Mouse (Mus musculus): Measurements from ENCODE around the gene BC028528. TPM values are rescaled to one million over a fixed set of nuclear protein-coding genes. Genes with fewer than 3 reads are reported as not detected.

Gene BC028528
- polyA plus RNA-seq (2012; ENCODE audit: low replicate concordance) = 0.88 TPM in 1 of 2 replicates, not detected in the other

DNA sequence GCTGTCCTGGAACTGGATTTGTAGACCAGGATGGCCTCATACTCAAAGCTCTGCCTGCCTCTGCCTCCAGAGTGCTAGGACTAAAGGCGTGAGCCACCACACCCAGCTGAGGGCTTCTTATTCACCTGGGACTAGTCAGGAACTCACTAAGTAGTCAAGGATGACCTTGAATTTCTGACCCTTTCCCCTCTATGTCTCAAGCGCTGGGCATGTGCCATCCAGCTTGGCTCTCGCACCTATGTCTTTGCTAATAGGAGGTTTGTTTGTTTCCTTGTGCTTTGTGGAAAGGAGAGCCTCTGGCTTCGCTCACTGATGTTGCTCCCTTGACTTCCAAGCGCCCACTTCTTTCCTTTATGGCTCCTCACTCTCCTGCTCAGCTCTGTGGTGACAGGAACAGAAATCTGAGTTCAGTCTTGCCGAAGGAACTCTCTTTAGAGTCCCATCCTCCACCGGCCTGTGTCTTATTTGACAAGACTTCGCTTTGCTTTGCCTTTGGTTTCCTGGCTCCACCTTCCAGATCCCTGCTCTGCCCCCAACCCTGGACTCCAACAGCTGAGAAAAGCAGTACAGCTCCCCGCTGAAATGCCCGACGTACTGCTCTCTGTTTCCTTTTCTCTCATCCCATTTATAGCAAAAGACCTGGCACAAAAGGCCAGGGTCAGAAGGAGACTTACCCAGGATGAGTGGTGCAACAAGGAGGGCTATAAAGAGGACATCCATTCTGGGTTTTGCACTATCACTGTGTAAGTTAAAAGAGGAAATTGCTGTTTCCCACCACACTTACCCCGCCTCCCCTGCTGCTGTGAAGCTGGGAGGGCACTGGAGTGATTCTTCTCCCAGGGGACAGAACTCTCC lies at the start of gene BC028528:
Gene BC028528 (minus strand): TSS at position 795 of the 855 bp plus-strand sequence.

DNA sequence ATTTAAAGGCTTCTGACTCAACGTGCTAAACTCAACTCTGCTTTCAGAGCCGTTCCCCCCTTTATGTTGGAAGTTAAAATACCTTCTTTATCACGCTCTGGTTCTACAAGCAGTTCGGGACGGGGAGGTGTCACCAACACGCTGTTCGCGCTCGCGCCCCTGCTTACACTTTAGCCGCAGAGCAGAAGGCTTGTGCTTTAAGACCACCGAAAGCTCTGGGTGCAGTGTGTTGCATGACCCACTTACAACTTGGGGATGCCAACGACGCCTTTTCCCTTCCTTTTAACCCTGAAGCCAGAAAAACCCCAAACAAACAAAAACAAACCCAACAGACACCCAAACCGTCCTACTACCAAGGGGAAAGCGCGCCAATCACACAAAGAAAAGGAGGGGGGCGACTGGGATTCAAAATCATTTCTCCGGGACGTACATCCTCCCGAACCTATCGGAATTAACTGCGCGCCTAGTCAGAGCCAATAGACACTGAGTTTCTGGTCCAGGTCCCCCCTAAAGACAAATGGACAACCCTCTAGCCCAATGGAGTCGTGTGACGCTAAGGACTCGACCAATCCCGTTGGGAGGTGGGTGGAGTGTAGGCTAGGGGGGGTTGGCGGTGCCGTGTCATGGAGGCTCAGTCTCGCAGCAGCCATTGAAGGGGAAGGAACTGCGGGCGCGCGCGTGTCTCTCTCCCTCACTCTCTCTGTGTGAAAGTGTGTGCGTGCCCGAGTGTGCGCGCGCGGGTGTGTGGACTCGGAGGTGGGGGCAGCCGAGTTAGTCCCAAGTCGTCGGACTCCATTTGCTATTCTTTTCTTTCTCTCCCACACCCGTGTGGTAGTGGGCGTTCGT lies 37.1 kb upstream of the BC028528 start, which contains the start of gene Anp32e:
Gene Anp32e (plus strand): TSS at position 589 of the 846 bp plus-strand sequence.

DNA sequence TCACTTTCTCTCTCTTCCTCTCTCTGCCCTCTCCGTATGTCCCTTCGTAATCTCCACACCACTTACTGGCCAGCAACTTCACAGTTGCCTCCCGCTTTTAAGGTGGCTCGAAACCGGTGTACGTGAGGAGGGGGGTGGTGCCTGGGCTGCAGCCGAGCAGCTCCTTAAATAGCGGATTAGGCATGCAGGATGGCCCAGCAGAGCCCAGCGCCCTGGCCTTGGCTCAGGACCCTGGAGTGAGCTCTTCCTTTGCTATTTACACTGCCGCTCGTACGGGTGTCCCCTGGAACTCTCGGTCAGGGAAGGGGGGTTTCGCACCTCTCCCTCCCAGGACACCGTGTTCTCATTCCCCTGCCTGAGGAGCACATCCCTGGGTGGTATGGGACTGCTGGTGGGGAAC lies 12.8 kb upstream of the BC028528 start, which contains the start of gene Car14:
Gene Car14 (minus strand): TSS at position 124 of the 400 bp plus-strand sequence.

DNA sequence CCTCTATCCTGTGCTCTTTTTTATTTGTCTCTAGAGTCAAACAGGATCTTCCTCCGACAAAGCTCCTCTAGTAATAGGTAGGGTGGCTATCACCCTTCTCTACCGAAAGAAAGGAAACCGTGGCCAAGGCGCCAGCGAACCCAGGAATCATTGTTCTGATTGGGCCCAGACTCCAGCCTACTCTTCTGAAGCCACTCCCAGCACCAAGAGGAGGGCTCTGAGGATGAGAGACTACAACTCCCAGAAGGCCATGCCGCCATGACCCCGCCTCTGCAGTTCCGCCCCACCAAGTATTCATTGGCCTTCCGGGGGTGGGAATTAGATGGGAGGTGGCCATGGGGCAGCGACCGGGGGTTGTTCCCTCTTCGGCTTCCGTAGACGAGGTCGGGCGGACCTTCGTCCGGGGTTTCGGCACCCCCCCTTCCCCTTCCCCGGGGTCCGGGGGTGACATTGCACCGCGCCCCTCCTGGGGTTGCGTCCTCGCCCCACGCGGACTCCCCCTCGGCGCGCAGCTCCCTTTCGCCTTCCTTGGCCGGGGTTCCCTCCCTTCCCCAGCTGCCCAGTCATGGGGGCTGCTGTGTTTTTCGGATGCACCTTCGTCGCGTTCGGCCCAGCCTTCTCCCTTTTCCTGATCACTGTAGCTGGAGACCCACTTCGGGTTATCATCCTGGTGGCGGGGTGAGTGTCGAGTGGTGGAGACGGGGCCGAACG lies 2.0 kb upstream of the BC028528 start, which contains the start of gene Aph1a:
Gene Aph1a (plus strand): TSS at position 364 of the 711 bp plus-strand sequence.

DNA sequence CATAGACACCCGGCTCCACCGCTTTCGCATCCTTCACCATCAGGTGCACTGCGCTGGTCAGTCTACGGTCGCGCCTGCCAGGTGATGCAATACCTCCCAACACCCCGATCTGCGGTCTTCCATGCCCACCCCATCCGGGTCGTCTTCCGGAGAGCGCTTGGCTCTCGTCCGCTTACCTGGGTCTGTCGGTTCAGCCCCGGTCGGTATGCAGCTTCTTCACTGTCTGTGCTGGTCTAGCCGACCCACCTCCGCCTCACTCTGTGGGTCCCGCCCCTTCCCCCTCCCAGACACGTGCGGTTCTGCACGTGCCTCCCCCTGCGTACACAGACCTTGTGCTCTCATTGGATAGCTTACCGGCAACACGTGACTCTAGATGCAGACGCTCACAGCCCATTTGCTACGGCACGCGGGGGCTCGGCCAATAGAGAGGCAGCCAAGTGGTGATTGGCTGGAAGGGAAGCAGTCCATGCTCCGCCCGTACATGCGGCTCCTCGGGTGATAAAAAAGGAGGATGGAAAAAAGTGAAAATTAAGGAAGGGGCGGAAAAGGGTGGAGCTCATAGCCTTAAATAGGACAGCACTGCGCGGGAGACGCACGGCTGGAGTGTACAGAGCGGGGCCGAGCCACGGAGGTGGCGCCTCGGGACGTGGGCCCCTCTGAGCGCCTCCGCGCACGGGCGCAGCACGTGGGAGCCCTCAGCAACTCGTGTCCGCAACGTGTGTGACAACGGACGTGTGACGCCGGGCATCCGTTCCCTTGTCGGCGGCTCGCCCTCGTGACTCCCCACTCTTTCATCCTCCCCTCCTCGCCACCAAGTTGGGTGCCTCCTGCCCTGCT lies 9.6 kb downstream of the BC028528 start, which contains the start of gene Ciart:
Gene Ciart (minus strand): TSS at position 273 of the 837 bp plus-strand sequence.

DNA sequence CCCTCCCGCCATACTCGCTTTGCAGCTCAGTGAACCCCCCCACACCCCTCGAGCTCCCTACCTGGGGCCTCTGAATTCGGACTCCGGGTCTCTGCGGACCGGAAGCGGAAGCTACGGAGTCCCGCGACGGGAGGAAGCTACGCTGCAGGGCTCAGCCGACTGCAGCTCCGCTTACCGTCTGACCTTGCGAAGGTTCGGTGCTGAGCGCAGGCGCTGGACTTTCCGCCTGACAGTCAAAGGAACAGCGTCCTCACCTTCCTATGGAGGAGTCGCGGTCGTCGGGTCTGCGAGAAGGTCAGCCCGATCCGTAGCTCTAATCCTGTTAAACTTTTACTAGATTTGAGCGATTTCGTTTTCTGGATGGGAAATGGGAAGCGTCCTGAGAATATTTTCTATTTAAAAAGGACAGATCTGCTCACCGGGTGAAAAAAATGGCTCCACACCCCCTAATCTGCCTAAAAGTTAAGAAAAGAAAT lies 20.4 kb downstream of the BC028528 start, which contains the start of gene Mrps21:
Gene Mrps21 (minus strand): TSS at position 128 of the 476 bp plus-strand sequence.

DNA sequence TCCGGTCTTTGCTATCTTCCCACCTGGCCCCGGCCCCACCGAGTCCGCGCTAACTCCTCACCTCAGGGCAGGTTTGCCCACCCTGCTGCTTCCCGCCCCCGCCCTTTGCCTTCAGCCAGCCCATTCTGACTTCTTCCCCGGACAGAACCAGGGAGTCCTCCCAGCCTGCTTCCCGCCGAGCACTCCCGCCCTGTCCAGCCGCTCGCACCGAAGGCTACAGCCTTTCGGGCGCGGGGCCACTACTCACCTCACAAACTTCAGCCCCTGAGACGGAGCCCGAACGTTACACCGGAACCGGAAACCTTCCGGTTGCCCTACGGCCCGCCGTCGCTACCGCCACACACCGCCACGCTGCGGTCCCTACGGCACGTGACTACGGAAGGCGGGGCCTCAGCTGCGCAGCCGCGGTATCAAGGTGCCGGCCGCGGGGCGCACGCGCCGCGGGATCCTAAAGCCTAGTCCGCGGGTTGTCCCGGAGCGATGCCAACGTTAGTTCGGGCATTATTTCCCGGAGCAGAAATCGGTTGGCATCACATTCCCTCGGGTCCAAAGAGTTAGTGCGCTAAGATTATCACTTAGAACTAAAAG lies 36.2 kb downstream of the BC028528 start, which contains the start of gene Prpf3:
Gene Prpf3 (minus strand): TSS at position 384 of the 588 bp plus-strand sequence.

Other genes starting within 250 kb of the BC028528 start
- 285 and 586 TPM in 2 replicates for gene Mcl1, start 233.2 kb downstream of the BC028528 start, polyA plus RNA-seq (2012; ENCODE audit: low replicate concordance)
- 1.8 and 2.4 TPM in 2 replicates for gene Adamtsl4, start 204.1 kb downstream of the BC028528 start, polyA plus RNA-seq (2012; ENCODE audit: low replicate concordance)
- 13.4 and 20.4 TPM in 2 replicates for gene Ecm1, start 152.4 kb downstream of the BC028528 start, polyA plus RNA-seq (2012; ENCODE audit: low replicate concordance)
- 5.1 and 23.2 TPM in 2 replicates for gene Tars2, start 131.8 kb downstream of the BC028528 start, polyA plus RNA-seq (2012; ENCODE audit: low replicate concordance)
- 4.0 and 10.0 TPM in 2 replicates for gene Rprd2, start 73.1 kb downstream of the BC028528 start, polyA plus RNA-seq (2012; ENCODE audit: low replicate concordance)
- 4.5 and 12.9 TPM in 2 replicates for gene Prpf3, start 36.1 kb downstream of the BC028528 start, polyA plus RNA-seq (2012; ENCODE audit: low replicate concordance)
- 5.5 and 129 TPM in 2 replicates for gene Mrps21, start 20.5 kb downstream of the BC028528 start, polyA plus RNA-seq (2012; ENCODE audit: low replicate concordance)
- gene Ciart, start 9.8 kb downstream of the BC028528 start, polyA plus RNA-seq (2012; ENCODE audit: low replicate concordance) = 1.7 and 2.3 TPM in 2 replicates
- 74.2 and 153 TPM in 2 replicates for gene Aph1a, start 2.0 kb upstream of the BC028528 start, polyA plus RNA-seq (2012; ENCODE audit: low replicate concordance)
- gene Car14, start 12.7 kb upstream of the BC028528 start, polyA plus RNA-seq (2012; ENCODE audit: low replicate concordance) = not detected in 2 replicates
- gene Anp32e, start 37.2 kb upstream of the BC028528 start, polyA plus RNA-seq (2012; ENCODE audit: low replicate concordance) = 47.1 and 116 TPM in 2 replicates
- gene Plekho1, start 104.0 kb upstream of the BC028528 start, polyA plus RNA-seq (2012; ENCODE audit: low replicate concordance) = 85.7 and 240 TPM in 2 replicates
- 4.6 and 7.9 TPM in 2 replicates for gene Vps45, start 166.5 kb upstream of the BC028528 start, polyA plus RNA-seq (2012; ENCODE audit: low replicate concordance)
- 10.2 and 10.8 TPM in 2 replicates for gene Otud7b, start 212.5 kb upstream of the BC028528 start, polyA plus RNA-seq (2012; ENCODE audit: low replicate concordance)

All from leukemia stem cell, adult 10-12 weeks (primary cell).